Mouse (Mus musculus): ENCODE results near the gene Slc48a1.

GRCm38 (mm10) chr15:97821983-97822363 lies 43.7 kb downstream of the Slc48a1 start:
- TF ChIP-seq CTCF (IDR thresholded peaks at IDR 0.05; ENCODE audit: low read depth): no peak
- no peak for TF ChIP-seq EP300 (optimal IDR thresholded peaks at IDR 0.05)
